Mouse (Mus musculus): Measurements from ENCODE around the gene Il1rl1.

- no peak for TF ChIP-seq CTCF (IDR thresholded peaks at IDR 0.05; ENCODE audit: insufficient read depth, low read depth, low read length)
- TF ChIP-seq POLR2A (IDR thresholded peaks at IDR 0.05; ENCODE audit: insufficient read depth, low read depth, low read length): no peak
Measured at GRCm38 (mm10) chr1:40435936-40436335, 6.6 kb downstream of the Il1rl1 start.
